Mouse (Mus musculus) embryonic facial prominence, embryonic 14.5 days (tissue): ENCODE data around the gene Nmrk2. TPM values are rescaled to one million over a fixed set of nuclear protein-coding genes. Genes with fewer than 3 reads are reported as not detected.
"Not testable (repeated sequence)": the region's sequence is repeated elsewhere in the genome, so short reads cannot be mapped to it uniquely, and the experiment has no call there.

Experiments
- ATAC-seq: fragments of 200-750 bp; cut with Nextera tagmentation; 2 replicates; pipeline ENCODE4 v1.8.0; 2017; ENCODE audit warnings: low read depth, moderate number of reproducible peaks, moderate TSS enrichment
- DNase-seq: peaks from one replicate; pipeline ENCODE4 v3.0.0-alpha.2; 2015; ENCODE audit warnings: low spot score
- H3K27ac ChIP-seq: fragments of 300-500 bp; sonication (generic); replicated peaks from 2 replicates; pipeline ENCODE4 v1.5.1; 2014; ENCODE audit warnings: low read depth, mild to moderate bottlenecking, low read length, moderate library complexity
- H3K27me3 ChIP-seq: fragments of 300-500 bp; sonication (generic); replicated peaks from 2 replicates; pipeline ENCODE4 v1.6.1; 2014; ENCODE audit warnings: low read length; ENCODE audit not compliant: control insufficient read depth, insufficient read depth
- H3K36me3 ChIP-seq: fragments of 300-500 bp; sonication (generic); 2 replicates; pipeline ENCODE4 v1.6.1; 2014; ENCODE audit warnings: low read length, mixed read lengths; ENCODE audit not compliant: control insufficient read depth, insufficient read depth
- H3K4me1 ChIP-seq: fragments of 300-500 bp; sonication (generic); 2 replicates; pipeline ENCODE4 v1.6.1; 2014; ENCODE audit warnings: antibody characterized with exemption, low read length; ENCODE audit not compliant: control insufficient read depth, insufficient read depth
- H3K4me2 ChIP-seq: fragments of 300-500 bp; sonication (generic); 2 replicates; pipeline ENCODE4 v1.6.1; 2014; ENCODE audit warnings: low read depth, mild to moderate bottlenecking, low read length, moderate library complexity, mixed read lengths
- H3K4me3 ChIP-seq: fragments of 300-500 bp; sonication (generic); 2 replicates; pipeline ENCODE4 v1.5.1; 2014; ENCODE audit warnings: low read depth, mild to moderate bottlenecking, low read length
- H3K9ac ChIP-seq: fragments of 300-500 bp; sonication (generic); 2 replicates; pipeline ENCODE4 v1.6.1; 2014; ENCODE audit warnings: low read depth, mild to moderate bottlenecking, low read length, moderate library complexity, mixed read lengths
- H3K9me3 ChIP-seq: fragments of 300-500 bp; sonication (generic); 2 replicates; pipeline ENCODE4 v1.6.1; 2016; ENCODE audit warnings: low read length; ENCODE audit not compliant: control insufficient read depth
- WGBS: fragments of 180-500 bp; shearing (Covaris S2); extraction: QIAGEN DNeasy Blood & Tissue Kit; methylation state at CpG from one replicate; pipeline ENCODE4 v1.1.7; 2014; 5-methylcytosine and 5-hydroxymethylcytosine counted together
- polyA plus RNA-seq: library from polyadenylated mRNA; unstranded; fragments of >200 nt; fragmentation: Nextera tagmentation; extraction: Ambion mirVana; gene quantifications from 2 replicates; pipeline ENCODE4 v1.2.1, GENCODE M21; 2014

The Nmrk2 gene
- polyA plus RNA-seq, 1 experiment from 2014 or later = 1.7 TPM

GRCm38 (mm10) chr10:81177491-81177925 is 24.3 kb downstream of the Nmrk2 start:
- H3K27me3 ChIP-seq = no peaks in the 10 kb centered on the region
- peak overlapping the region; percentile 88 for H3K27ac ChIP-seq
- peak overlapping the region; percentile 94 for H3K4me3 ChIP-seq
- peaks cover 55% of the 10 kb centered on the region for H3K36me3 ChIP-seq
- peaks cover 15% of the 10 kb centered on the region for H3K4me1 ChIP-seq
- DNase-seq (no peak), ATAC-seq (no peak)
- peak overlapping the region; percentile 98 for H3K4me2 ChIP-seq
- 10% methylated on average over 16 of the region's 16 CpGs for WGBS
- peak overlapping the region; percentile 98 for H3K9ac ChIP-seq
- H3K9me3 ChIP-seq = no peaks in the 10 kb centered on the region

DNA sequence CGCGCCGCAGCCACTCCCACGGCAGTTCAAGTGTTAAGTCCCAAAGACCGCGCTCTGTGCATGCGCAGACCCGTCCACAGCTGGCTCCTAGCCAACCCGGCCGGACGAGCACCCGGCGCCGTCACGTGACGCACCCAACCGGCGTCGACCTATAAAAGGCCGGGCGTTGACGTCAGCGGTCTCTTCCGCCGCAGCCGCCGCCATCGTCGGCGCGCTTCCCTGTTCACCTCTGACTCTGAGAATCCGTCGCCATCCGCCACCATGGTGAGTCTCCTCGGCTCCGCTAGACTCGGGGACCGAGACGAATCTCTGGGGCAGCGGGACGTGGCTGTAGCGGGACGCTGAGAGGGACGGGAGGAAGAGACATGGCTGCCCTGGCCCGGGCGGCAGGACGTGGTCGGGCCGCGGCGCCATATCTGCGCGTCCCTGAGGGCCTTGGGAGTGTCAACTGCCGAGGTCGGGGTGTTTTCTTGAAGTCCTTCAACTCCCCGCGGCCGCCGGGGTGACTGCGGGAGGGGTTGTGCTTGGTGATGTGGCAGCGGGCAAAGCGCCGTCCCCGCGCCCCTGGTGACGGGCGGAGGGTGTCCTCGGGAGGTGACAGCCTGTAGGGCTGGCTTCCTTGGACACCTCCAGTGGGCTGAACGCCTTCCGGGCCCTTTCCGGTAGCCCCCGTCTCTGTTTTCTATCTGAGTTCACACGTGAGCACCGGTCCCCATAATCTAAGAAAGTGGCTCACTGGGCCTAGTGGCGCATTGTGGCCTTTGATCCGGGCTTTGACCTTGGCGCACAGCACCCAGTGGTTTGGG is 25.2 kb downstream of the Nmrk2 start, which contains the start of gene Eef2:
Gene Eef2, plus strand, starts transcription at position 166 of the 806 bp plus-strand sequence.
- WGBS = 0% methylated on average over 60 of the region's 77 CpGs
- peak within 1 kb of the TSS; percentile 98 for H3K9ac ChIP-seq
- H3K4me1 ChIP-seq = peaks cover 15% of the 10 kb centered on the region

GRCm38 (mm10) chr10:81175936-81176465 is 25.9 kb downstream of the Nmrk2 start:
- H3K9me3 ChIP-seq = no peaks in the 10 kb centered on the region
- peak overlapping the region; percentile 94 for H3K4me3 ChIP-seq
- H3K4me1 ChIP-seq = peaks cover 15% of the 10 kb centered on the region
- H3K27ac ChIP-seq = peak overlapping the region; percentile 88
- peaks cover 40% of the 10 kb centered on the region for H3K36me3 ChIP-seq
- ATAC-seq (peak; percentile 16), DNase-seq (no peak)
- H3K27me3 ChIP-seq = no peaks in the 10 kb centered on the region
- H3K9ac ChIP-seq = peak overlapping the region; percentile 53
- peak overlapping the region; percentile 72 for H3K4me2 ChIP-seq
- 4% methylated on average over 13 of the region's 13 CpGs for WGBS

More for the DNA sequence above, 25.2 kb downstream of the Nmrk2 start, which contains the start of gene Eef2:
- H3K27ac ChIP-seq = peak within 1 kb of the TSS; percentile 88
- H3K4me3 ChIP-seq = peak within 1 kb of the TSS; percentile 94
- H3K36me3 ChIP-seq = peaks cover 46% of the 10 kb centered on the region
- H3K27me3 ChIP-seq = no peaks in the 10 kb centered on the region
- peak; percentile 99 for DNase-seq
- peak within 1 kb of the TSS; percentile 98 for H3K4me2 ChIP-seq
- peak; percentile 79 for ATAC-seq
- H3K9me3 ChIP-seq = no peaks in the 10 kb centered on the region

DNA sequence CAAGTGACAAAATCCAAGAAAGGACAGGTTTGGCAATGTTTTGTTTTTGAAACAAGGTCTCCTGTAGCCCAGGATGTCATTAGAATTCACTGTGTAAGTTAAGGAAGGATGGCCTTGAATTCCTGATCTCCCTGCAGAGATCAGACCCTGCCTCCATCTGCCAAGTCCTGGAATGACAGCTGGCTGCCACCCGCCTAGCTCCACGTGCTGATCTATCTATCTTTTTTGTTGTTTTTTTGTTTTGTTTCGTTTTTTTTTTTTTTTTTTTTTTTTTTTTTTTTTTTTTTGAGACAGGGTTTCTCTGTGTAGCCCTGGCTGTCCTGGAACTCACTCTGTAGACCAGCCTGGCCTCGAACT is 26.5 kb downstream of the Nmrk2 start:
- H3K9me3 ChIP-seq, ATAC-seq, H3K27me3 ChIP-seq: not testable (repeated sequence)
- Histone ChIP-seq H3K36me3 (peaks cover 33% of the 10 kb centered on the region), H3K4me1 (peaks cover 15% of the 10 kb centered on the region), H3K27ac (peak overlapping the region; percentile 88), H3K4me3 (peak overlapping the region; percentile 94), H3K4me2 (peak overlapping the region; percentile 72), H3K9ac (peak overlapping the region; percentile 56; the same call in 1 of the 2 replicates)
- DNase-seq = peak; percentile 55
- WGBS = 7% methylated on average over 4 of the region's 4 CpGs

DNA sequence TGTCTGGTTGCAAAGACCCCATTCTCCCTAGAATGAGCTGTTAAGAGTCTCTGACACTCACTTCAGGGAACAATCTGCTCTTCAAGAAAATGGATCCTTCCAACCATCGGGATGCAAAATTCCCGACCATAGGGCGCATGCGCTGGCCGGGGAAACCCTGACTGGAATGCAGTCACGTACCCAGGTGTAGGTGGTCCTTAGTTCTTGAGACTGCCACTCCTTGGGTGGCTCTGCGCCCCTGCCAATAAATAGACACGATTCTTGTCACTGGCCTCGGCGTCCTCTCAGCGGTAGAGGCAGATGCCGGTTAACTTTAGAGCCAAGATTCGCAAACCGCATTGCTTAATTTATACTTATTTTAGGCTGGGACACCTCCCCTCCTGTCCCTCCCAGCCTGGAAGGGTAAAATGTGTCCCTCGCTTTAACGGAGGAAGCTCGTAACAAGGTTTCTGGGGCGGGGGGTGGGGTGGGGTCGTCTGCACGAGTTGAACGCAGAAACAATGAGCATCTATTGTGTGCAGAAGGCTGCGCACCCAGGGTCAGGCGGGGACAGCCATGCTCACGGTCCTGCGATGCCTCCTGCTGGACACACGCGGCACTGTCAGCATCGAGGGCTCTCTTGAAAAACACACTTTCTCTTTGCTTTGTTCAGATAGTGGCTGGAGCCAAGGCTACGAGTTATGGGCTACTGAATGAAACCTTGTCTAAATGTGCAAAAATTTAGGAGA is 27.1 kb downstream of the Nmrk2 start:
- peak; percentile 91 for DNase-seq
- H3K27ac ChIP-seq = peak overlapping the region; percentile 88
- peak overlapping the region; percentile 72 for H3K4me2 ChIP-seq
- H3K9me3 ChIP-seq = no peaks in the 10 kb centered on the region
- H3K4me3 ChIP-seq = peak overlapping the region; percentile 37
- 2% methylated on average over 29 of the region's 29 CpGs for WGBS
- H3K27me3 ChIP-seq = no peaks in the 10 kb centered on the region
- peak; percentile 73 for ATAC-seq
- peaks cover 15% of the 10 kb centered on the region for H3K4me1 ChIP-seq
- H3K36me3 ChIP-seq = peaks cover 28% of the 10 kb centered on the region
- H3K9ac ChIP-seq = peak overlapping the region; percentile 56

DNA sequence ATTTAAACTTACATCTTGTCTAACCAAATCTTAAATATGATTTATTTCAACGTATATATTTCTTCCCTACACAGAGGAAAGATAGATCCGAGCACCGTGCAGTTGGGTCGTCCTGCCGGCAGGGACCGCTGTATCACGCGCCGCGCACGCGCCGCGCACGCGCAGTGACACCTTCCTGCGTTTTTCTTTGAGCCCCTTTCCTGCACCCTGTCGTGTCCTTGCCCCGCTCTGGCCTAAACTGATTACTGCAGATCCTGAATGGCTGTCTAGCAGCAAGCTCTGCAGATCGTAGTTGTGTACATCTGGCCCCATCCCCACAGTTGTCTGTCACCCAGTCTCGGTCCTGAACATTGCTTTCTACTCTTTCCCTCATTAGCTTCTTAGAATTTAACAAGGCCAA is 28.7 kb downstream of the Nmrk2 start:
- Histone ChIP-seq H3K27ac (peak overlapping the region; percentile 88), H3K4me3 (no peak overlapping the region), H3K36me3 (peaks cover 11% of the 10 kb centered on the region), H3K9me3 (no peaks in the 10 kb centered on the region), H3K27me3 (no peaks in the 10 kb centered on the region), H3K4me1 (peaks cover 20% of the 10 kb centered on the region), H3K4me2 (peak overlapping the region; percentile 49), H3K9ac (peak overlapping the region; percentile 60)
- peak; percentile 20; the same call in 1 of the 2 replicates for ATAC-seq
- 8% methylated on average over 21 of the region's 21 CpGs for WGBS
- DNase-seq = peak; percentile 83

- Histone ChIP-seq H3K27ac (peak overlapping the region; percentile 65), H3K4me2 (peak overlapping the region; percentile 36), H3K4me1 (peaks cover 24% of the 10 kb centered on the region)
- H3K9me3 ChIP-seq, DNase-seq, H3K9ac ChIP-seq, H3K27me3 ChIP-seq, H3K4me3 ChIP-seq, H3K36me3 ChIP-seq: not testable (repeated sequence)
- peak; percentile 19 for ATAC-seq
- WGBS = 34% methylated on average over 6 of the region's 14 CpGs
Observed at GRCm38 (mm10) chr10:81169411-81169900, 32.4 kb downstream of the Nmrk2 start.

- peak overlapping the region; percentile 84 for H3K4me2 ChIP-seq
- H3K36me3 ChIP-seq = peaks cover 6% of the 10 kb centered on the region
- H3K27ac ChIP-seq = peak overlapping the region; percentile 71
- no peaks in the 10 kb centered on the region for H3K9me3 ChIP-seq
- DNase-seq (peak; percentile 95), ATAC-seq (peak; percentile 60)
- H3K4me3 ChIP-seq = peak overlapping the region; percentile 91
- peaks cover 20% of the 10 kb centered on the region for H3K4me1 ChIP-seq
- peak overlapping the region; percentile 55 for H3K9ac ChIP-seq
- no peaks in the 10 kb centered on the region for H3K27me3 ChIP-seq
- 2% methylated on average over 29 of the region's 29 CpGs for WGBS
Observed at GRCm38 (mm10) chr10:81168521-81169244, 33.2 kb downstream of the Nmrk2 start.
